Mouse (Mus musculus) small intestine, adult 2 months (tissue): ENCODE results near the gene Synpo2l.

ENCODE experiments used
- CTCF ChIP-seq: fragments of 200-500 bp; IDR thresholded peaks from 2 replicates; pipeline ENCODE4 v1.5.1; 2012; ENCODE audit warnings: low read depth, mild to moderate bottlenecking, control low read depth, inconsistent platforms, low read length, moderate library complexity, mixed read lengths; ENCODE audit not compliant: insufficient replicate concordance, insufficient read length; ENCODE audit errors: extremely low read depth
- POLR2A ChIP-seq: fragments of 200-500 bp; IDR thresholded peaks from 2 replicates; pipeline ENCODE4 v1.6.1; 2012; ENCODE audit warnings: low read depth, mild to moderate bottlenecking, control low read depth, inconsistent platforms, low read length, moderate library complexity

GRCm38 (mm10) chr14:20663601-20664000 lies 4.6 kb downstream of the Synpo2l start:
- TF ChIP-seq POLR2A (no peak), CTCF (no peak)
